Mouse (Mus musculus): ENCODE measurements around the gene Ccdc186.
"Not testable (repeated sequence)": the region's sequence is repeated elsewhere in the genome, so short reads cannot be mapped to it uniquely, and the experiment has no call there.

Ccdc186 gene

GRCm38 (mm10) chr19:56756412-56756811, 65.6 kb downstream of the Ccdc186 start:
- no peak for DNase-seq (ENCODE audit: low read depth, low spot score)

- not testable (repeated sequence) for DNase-seq (ENCODE audit: low read depth, low spot score)
Measured at GRCm38 (mm10) chr19:56754456-56754855, 67.5 kb downstream of the Ccdc186 start.

- DNase-seq (ENCODE audit: low read depth, low spot score), result no peak
Measured at GRCm38 (mm10) chr19:56750709-56751108, 71.3 kb downstream of the Ccdc186 start.

GRCm38 (mm10) chr19:56749343-56749742, 72.6 kb downstream of the Ccdc186 start:
- DNase-seq (ENCODE audit: low read depth, low spot score), result peak; percentile 46

GRCm38 (mm10) chr19:56747878-56748277, 74.1 kb downstream of the Ccdc186 start:
- DNase-seq (ENCODE audit: low read depth, low spot score), result peak; percentile 40

GRCm38 (mm10) chr19:56746618-56747017, 75.4 kb downstream of the Ccdc186 start:
- DNase-seq (ENCODE audit: low read depth, low spot score), result no peak

GRCm38 (mm10) chr19:56745528-56745927, 76.5 kb downstream of the Ccdc186 start:
- no peak for DNase-seq (ENCODE audit: low read depth, low spot score)

- DNase-seq (ENCODE audit: low read depth, low spot score), result peak; percentile 26
Measured at GRCm38 (mm10) chr19:56745061-56745460, 76.9 kb downstream of the Ccdc186 start.

All from A20 (cell line).